Mouse (Mus musculus) intestine, embryonic 14.5 days (tissue): Measurements from ENCODE around the gene Itga11. TPM values are rescaled to one million over a fixed set of nuclear protein-coding genes. Genes with fewer than 3 reads are reported as not detected.
"Not testable (repeated sequence)": the region's sequence is repeated elsewhere in the genome, so short reads cannot be mapped to it uniquely, and the experiment has no call there.

Experiments used
- ATAC-seq: fragments of 200-750 bp; cut with Nextera tagmentation; replicated peaks from 2 replicates; pipeline ENCODE4 v1.8.0; 2017; ENCODE audit warnings: low read depth, moderate number of reproducible peaks, moderate TSS enrichment, moderate library complexity; ENCODE audit not compliant: low FRiP score, low TSS enrichment
- DNase-seq: peaks from one replicate; pipeline ENCODE4 v3.0.0-alpha.2; 2018; ENCODE audit warnings: low spot score
- H3K27ac ChIP-seq: fragments of 300-500 bp; sonication (generic); 2 replicates; pipeline ENCODE4 v1.5.1; 2014; ENCODE audit warnings: low read depth, mild to moderate bottlenecking, control low read depth
- H3K27me3 ChIP-seq: fragments of 300-500 bp; sonication (generic); replicated peaks from 2 replicates; pipeline ENCODE4 v1.6.1; 2014; ENCODE audit warnings: low read length, control low read depth; ENCODE audit not compliant: control insufficient read depth, insufficient read depth
- H3K36me3 ChIP-seq: fragments of 300-500 bp; sonication (generic); 2 replicates; pipeline ENCODE4 v1.6.1; 2014; ENCODE audit warnings: low read length, control low read depth; ENCODE audit not compliant: control insufficient read depth, insufficient read depth
- H3K4me1 ChIP-seq: fragments of 300-500 bp; sonication (generic); replicated peaks from 2 replicates; pipeline ENCODE4 v1.6.1; 2014; ENCODE audit warnings: low read length, control low read depth, mixed read lengths; ENCODE audit not compliant: control insufficient read depth, insufficient read depth
- H3K4me2 ChIP-seq: fragments of 300-500 bp; sonication (generic); 2 replicates; pipeline ENCODE4 v1.6.1; 2014; ENCODE audit warnings: low read length
- H3K4me3 ChIP-seq: fragments of 300-500 bp; sonication (generic); 2 replicates; pipeline ENCODE4 v1.5.1; 2014; ENCODE audit warnings: low read depth, low read length, control low read depth, mixed read lengths
- H3K9ac ChIP-seq: fragments of 300-500 bp; sonication (generic); 2 replicates; pipeline ENCODE4 v1.6.1; 2014; ENCODE audit warnings: mild to moderate bottlenecking, low read length
- H3K9me3 ChIP-seq: fragments of 300-500 bp; sonication (generic); 2 replicates; pipeline ENCODE4 v1.6.1; 2016; ENCODE audit warnings: low read length, control low read depth; ENCODE audit not compliant: control insufficient read depth
- WGBS: fragments of 180-500 bp; shearing (Covaris S2); extraction: QIAGEN DNeasy Blood & Tissue Kit; methylation state at CpG from one replicate; pipeline ENCODE4 v1.1.7; 2014; 5-methylcytosine and 5-hydroxymethylcytosine counted together
- polyA plus RNA-seq: library from polyadenylated mRNA; unstranded; fragments of >200 nt; fragmentation: Nextera tagmentation; extraction: Ambion mirVana; gene quantifications from 2 replicates; pipeline ENCODE4 v1.2.1, GENCODE M21; 2014

Itga11 gene
- polyA plus RNA-seq, 1 experiment from 2014 or later = 4.8 TPM

- Histone ChIP-seq H3K4me2 (no peak overlapping the region), H3K9ac (no peak overlapping the region), H3K4me1 (no peaks in the 10 kb centered on the region; the same call in 1 of the 2 replicates), H3K27ac (no peak overlapping the region), H3K36me3 (no peaks in the 10 kb centered on the region), H3K27me3 (no peaks in the 10 kb centered on the region), H3K9me3 (no peaks in the 10 kb centered on the region), H3K4me3 (no peak overlapping the region)
- 82% methylated on average over 3 of the region's 3 CpGs for WGBS
- no peak for ATAC-seq
- DNase-seq = no peak
Observed at GRCm38 (mm10) chr9:62781965-62782364, 104.3 kb downstream of the Itga11 start.

DNA sequence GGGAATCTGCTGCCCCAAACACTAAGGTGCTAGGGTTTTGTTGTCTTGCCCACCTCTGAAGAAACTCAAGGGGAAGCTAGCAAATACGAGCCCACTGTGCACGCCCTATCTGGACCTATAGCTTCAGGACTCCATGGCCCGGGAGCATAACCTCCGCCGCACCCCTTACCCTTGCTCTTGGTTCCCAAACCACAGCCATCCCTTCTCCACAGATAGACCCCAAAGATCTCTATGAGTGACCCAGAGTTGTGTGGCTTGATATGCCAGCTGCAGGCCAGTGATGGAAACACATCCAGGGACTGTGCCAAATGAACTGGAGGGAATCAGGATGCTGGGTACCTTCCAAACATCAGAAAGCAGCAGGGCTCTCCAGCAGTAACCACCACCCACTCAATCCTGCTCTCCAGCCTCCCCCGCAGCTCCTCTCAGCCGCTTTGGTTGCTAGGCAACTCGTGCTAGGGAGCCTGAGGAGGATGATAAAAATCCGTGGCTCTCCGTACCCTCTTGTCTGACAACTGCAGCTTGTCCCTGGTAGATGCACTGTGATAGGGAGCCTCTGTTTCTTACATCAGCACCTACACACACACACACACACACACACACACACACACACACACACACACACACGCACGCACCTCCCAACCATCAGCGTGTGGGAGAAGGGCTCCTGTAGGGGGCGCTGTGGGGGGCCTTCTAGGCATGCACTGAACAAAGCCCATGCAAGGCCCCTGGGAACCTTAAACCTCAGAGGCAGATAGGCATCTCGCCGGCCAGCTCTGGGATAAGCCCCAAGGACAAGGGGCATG lies 105.6 kb downstream of the Itga11 start:
- H3K27ac ChIP-seq = no peak overlapping the region
- ATAC-seq = no peak; the same call in 1 of the 2 replicates
- no peaks in the 10 kb centered on the region for H3K9me3 ChIP-seq
- no peaks in the 10 kb centered on the region for H3K36me3 ChIP-seq
- H3K4me1 ChIP-seq = no peaks in the 10 kb centered on the region; the same call in 1 of the 2 replicates
- H3K4me3 ChIP-seq = no peak overlapping the region
- 42% methylated on average over 16 of the region's 16 CpGs for WGBS
- no peak for DNase-seq
- no peak overlapping the region for H3K4me2 ChIP-seq
- no peaks in the 10 kb centered on the region for H3K27me3 ChIP-seq
- no peak overlapping the region for H3K9ac ChIP-seq

DNA sequence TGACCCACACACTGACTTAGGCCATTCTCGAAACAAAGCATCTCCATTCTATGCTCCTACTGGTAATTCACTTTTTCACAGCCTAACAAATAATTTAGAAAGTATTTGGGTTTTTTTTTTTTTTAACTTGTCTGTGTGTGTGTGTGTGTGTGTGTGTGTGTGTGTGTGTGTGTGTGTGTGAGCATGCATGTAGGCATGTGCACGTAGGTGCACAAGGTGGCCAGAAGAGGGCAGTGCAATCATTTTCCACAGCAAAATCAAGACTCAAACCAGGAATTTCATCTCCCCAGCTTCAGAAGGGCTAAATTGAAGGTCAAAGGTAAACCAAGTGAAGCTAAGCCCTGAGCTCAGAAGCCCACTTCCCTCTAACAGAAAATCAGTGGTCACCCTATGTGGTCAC lies 106.6 kb downstream of the Itga11 start:
- Histone ChIP-seq H3K4me1 (no peaks in the 10 kb centered on the region), H3K36me3 (no peaks in the 10 kb centered on the region), H3K4me2 (no peak overlapping the region), H3K9me3 (no peaks in the 10 kb centered on the region), H3K9ac (no peak overlapping the region), H3K27me3 (no peaks in the 10 kb centered on the region), H3K27ac (no peak overlapping the region), H3K4me3 (no peak overlapping the region)
- 91% methylated on average over 2 of the region's 2 CpGs for WGBS
- no peak for DNase-seq
- ATAC-seq = no peak

GRCm38 (mm10) chr9:62786721-62787120 lies 109.1 kb downstream of the Itga11 start:
- Histone ChIP-seq H3K27ac (no peak overlapping the region), H3K27me3 (no peaks in the 10 kb centered on the region), H3K9ac (no peak overlapping the region), H3K36me3 (no peaks in the 10 kb centered on the region), H3K4me1 (no peaks in the 10 kb centered on the region), H3K4me3 (no peak overlapping the region), H3K9me3 (no peaks in the 10 kb centered on the region), H3K4me2 (no peak overlapping the region)
- 73% methylated on average over 5 of the region's 5 CpGs for WGBS
- DNase-seq = no peak
- ATAC-seq = no peak

GRCm38 (mm10) chr9:62789856-62790255 lies 112.2 kb downstream of the Itga11 start:
- DNase-seq = no peak
- Histone ChIP-seq H3K4me3 (no peak overlapping the region), H3K27ac (no peak overlapping the region), H3K27me3 (no peaks in the 10 kb centered on the region), H3K9me3 (no peaks in the 10 kb centered on the region), H3K9ac (no peak overlapping the region), H3K4me2 (no peak overlapping the region), H3K4me1 (no peaks in the 10 kb centered on the region), H3K36me3 (peaks cover 22% of the 10 kb centered on the region)
- WGBS = 89% methylated on average over 12 of the region's 12 CpGs
- ATAC-seq = no peak

- not testable (repeated sequence) for H3K9ac ChIP-seq, H3K27ac ChIP-seq, DNase-seq, H3K27me3 ChIP-seq, H3K9me3 ChIP-seq, H3K4me1 ChIP-seq, ATAC-seq, H3K4me3 ChIP-seq, H3K4me2 ChIP-seq
- WGBS = 88% methylated on average over 2 of the region's 2 CpGs
- peaks cover 45% of the 10 kb centered on the region for H3K36me3 ChIP-seq
Observed at GRCm38 (mm10) chr9:62799218-62799617, 121.6 kb downstream of the Itga11 start.

GRCm38 (mm10) chr9:62810095-62810494 lies 132.5 kb downstream of the Itga11 start:
- Histone ChIP-seq H3K4me3 (peak overlapping the region; percentile 100), H3K36me3 (no peaks in the 10 kb centered on the region), H3K4me1 (peaks cover 18% of the 10 kb centered on the region), H3K9me3 (no peaks in the 10 kb centered on the region), H3K4me2 (peak overlapping the region; percentile 95), H3K27me3 (no peaks in the 10 kb centered on the region), H3K9ac (peak overlapping the region; percentile 90), H3K27ac (no peak overlapping the region)
- 16% methylated on average over 8 of the region's 8 CpGs for WGBS
- ATAC-seq = no peak
- DNase-seq = no peak

DNA sequence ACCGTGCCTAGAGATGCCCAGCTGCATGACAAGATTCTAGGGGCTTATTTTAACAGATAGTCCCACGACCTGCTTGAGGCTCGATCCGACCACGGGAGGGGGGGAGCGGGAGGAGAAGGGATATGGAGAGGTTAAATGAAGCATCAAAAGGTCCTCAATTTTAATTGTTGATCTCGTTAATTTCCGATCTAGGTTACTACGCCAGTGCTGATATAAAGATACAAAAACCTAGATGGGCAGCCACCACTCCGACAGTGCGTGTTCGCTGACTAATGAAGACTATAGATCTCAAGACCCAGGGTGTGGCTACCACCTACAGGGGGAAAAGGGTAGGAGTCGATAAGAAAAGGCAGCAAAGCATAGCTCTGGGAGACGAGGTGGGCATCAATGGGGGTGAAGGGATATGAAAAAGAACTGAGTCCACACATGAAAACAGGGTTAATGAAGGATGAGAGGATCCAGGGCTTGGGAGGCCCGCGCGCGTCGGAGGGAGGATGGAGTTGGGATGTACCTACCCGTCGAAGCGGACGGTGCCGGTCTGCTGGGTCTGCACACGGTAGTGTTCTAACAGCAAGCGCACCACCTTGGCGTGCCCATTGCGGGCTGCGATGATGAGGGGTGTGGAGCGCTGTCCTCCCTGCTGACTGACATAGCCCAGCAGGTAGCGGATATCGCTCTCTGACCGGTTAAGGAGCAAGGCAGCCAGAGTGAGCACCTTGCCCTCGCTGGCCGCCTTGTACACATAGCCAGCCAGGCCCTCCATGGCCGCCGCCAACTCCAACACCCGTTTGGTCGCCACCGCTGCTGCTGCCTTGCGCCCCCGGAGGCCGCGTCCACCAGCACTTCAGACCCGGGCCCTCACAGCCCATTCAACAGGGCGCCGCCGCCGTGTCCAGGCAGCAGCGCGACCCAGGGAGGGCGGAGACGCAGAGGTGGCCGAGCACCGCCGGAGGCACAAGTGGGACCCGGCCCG lies 133.2 kb downstream of the Itga11 start:
- Histone ChIP-seq H3K36me3 (no peaks in the 10 kb centered on the region), H3K9ac (peak overlapping the region; percentile 90), H3K27me3 (no peaks in the 10 kb centered on the region), H3K4me1 (peaks cover 18% of the 10 kb centered on the region), H3K4me3 (peak overlapping the region; percentile 100), H3K9me3 (no peaks in the 10 kb centered on the region), H3K27ac (peak overlapping the region; percentile 96), H3K4me2 (peak overlapping the region; percentile 95)
- ATAC-seq (peak; percentile 52), DNase-seq (peak; percentile 73)
- 1% methylated on average over 58 of the region's 58 CpGs for WGBS
